Mouse (Mus musculus): ENCODE measurements around the gene 9930111J21Rik1. TPM values are rescaled to one million over a fixed set of nuclear protein-coding genes. Genes with fewer than 3 reads are reported as not detected.
A peak's percentile ranks its signal among the peaks of the same experiment; 100 is the strongest.

Gene 9930111J21Rik1
- total and polyA plus RNA-seq, 3 experiments, result 0.04 to 0.06 TPM; not detected in 1

GRCm38 (mm10) chr11:48908459-48908858 is 70.7 kb downstream of the 9930111J21Rik1 start:
- Histone ChIP-seq H3K36me3 (ENCODE audit: control insufficient read depth in 1 of 2, insufficient read depth in 2 of 2, low read length in 2 of 2) (peaks cover 0 to 2% of the 10 kb centered on the region in 2 experiments; a peak in 1 of 4 replicates), H3K27ac (ENCODE audit: control insufficient read depth, low read depth, low read length) (no peak overlapping the region), H3K4me1 (ENCODE audit: control insufficient read depth in 1 of 2, insufficient read depth in 2 of 2, low read length in 2 of 2) (peaks cover 0 to 6% of the 10 kb centered on the region in 2 experiments; a peak in 2 of 4 replicates), H3K4me3 (ENCODE audit: control insufficient read depth in 1 of 2, insufficient read depth in 1 of 2, low read depth in 2 of 2, low read length in 2 of 2) (no peak overlapping the region), H3K9me3 (replicated peaks; ENCODE audit: insufficient read depth, low read length) (no peaks in the 10 kb centered on the region), H3K27me3 (ENCODE audit: control insufficient read depth in 1 of 2, insufficient read depth in 2 of 2, low read length in 2 of 2) (peaks cover 3 to 5% of the 10 kb centered on the region in 2 experiments), H3K79me2 (ENCODE audit: control insufficient read depth, insufficient read depth, low read length, poor library complexity) (no peaks in the 10 kb centered on the region), H3K9ac (ENCODE audit: control insufficient read depth, low read depth, low read length, poor library complexity, severe bottlenecking) (no peak overlapping the region)
- no peak for DNase-seq (ENCODE audit: low read depth, low spot score)
- TF ChIP-seq UBTF (IDR thresholded peaks at IDR 0.05; ENCODE audit: borderline replicate concordance, insufficient read depth, low read depth, low read length) (no peak), ELF1 (IDR thresholded peaks at IDR 0.05; ENCODE audit: low read depth, low read length) (no peak), ZMIZ1 (IDR thresholded peaks at IDR 0.05; ENCODE audit: low read depth, low read length) (no peak), BHLHE40 (IDR thresholded peaks at IDR 0.05; ENCODE audit: borderline replicate concordance, low read depth, low read length) (peak; percentile 76), POLR2AphosphoS2 (IDR thresholded peaks at IDR 0.05; ENCODE audit: low read length) (no peak), USF1 (IDR thresholded peaks at IDR 0.05; ENCODE audit: low read depth, low read length) (peak; percentile 84), GABPA (IDR thresholded peaks at IDR 0.05; ENCODE audit: low read depth, low read length) (no peak), MYC (IDR thresholded peaks at IDR 0.05; ENCODE audit: low read depth, low read length) (no peak), SIN3A (IDR thresholded peaks at IDR 0.05; ENCODE audit: low read length) (no peak), MAX (IDR thresholded peaks at IDR 0.05; ENCODE audit: low read length) (0 out of 2 replicates have a peak, but pooled peaks have one; percentile 32), ZC3H11A (IDR thresholded peaks at IDR 0.05; ENCODE audit: low read depth, low read length) (no peak), USF2 (IDR thresholded peaks at IDR 0.05; ENCODE audit: borderline replicate concordance in 1 of 2, insufficient read depth in 1 of 2, low read depth in 1 of 2, low read length in 2 of 2) (0 out of 4 replicates have a peak, but pooled peaks of 1 of the 2 experiments have one; percentile 36), MAZ (IDR thresholded peaks at IDR 0.05; ENCODE audit: low read depth, low read length) (no peak), NRF1 (IDR thresholded peaks at IDR 0.05; ENCODE audit: insufficient read depth, low read depth, low read length, poor library complexity, severe bottlenecking) (no peak), MXI1 (IDR thresholded peaks at IDR 0.05; ENCODE audit: low read depth, low read length) (no peak), HCFC1 (IDR thresholded peaks at IDR 0.05; ENCODE audit: low read depth, low read length) (no peak), GATA1 (IDR thresholded peaks at IDR 0.05; ENCODE audit: low read depth, low read length) (peak; percentile 31; the same call in 1 of the 2 replicates), POLR2A (IDR thresholded peaks at IDR 0.05; ENCODE audit: control insufficient read depth in 1 of 2, insufficient read depth in 1 of 2, low read depth in 1 of 2, low read length in 2 of 2, poor library complexity in 1 of 2) (no peak), KAT2A (conservative IDR thresholded peaks at IDR 0.05; ENCODE audit: low read depth, low read length) (no peak), SMC3 (IDR thresholded peaks at IDR 0.05; ENCODE audit: low read depth, low read length) (no peak), JUND (IDR thresholded peaks at IDR 0.05; ENCODE audit: low read depth, low read length) (no peak), E2F4 (IDR thresholded peaks at IDR 0.05; ENCODE audit: borderline replicate concordance, low read depth, low read length) (no peak), ETS1 (IDR thresholded peaks at IDR 0.05; ENCODE audit: low read depth, low read length) (no peak), MEF2A (IDR thresholded peaks at IDR 0.05; ENCODE audit: extremely low read depth, insufficient replicate concordance, low read depth, low read length, poor library complexity, severe bottlenecking) (no peak), TBP (IDR thresholded peaks at IDR 0.05; ENCODE audit: low read depth, low read length) (no peak)

All from MEL (cell line).